Mouse (Mus musculus): ENCODE results near the gene Nacc2.

DNA sequence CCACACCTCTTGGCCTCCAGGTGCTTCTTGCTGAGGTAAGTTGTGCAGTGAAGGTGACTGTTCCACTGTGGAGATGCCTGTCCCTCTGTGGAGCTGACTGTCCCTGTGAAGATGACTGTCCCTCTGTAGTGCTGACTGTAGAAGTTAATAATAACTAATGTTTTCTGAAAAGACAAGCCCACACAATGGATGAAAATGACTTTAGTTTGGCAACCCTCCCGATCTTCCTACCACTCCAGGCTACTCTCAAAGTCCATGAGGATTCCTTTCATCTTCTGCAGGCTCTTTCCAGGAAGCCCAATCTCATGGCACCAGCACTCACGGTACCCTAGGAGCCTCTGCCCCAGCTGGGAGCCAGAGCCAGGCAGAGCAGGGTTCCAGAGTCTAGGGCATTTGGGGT is 47.4 kb upstream of the Nacc2 start:
- TF ChIP-seq POLR2A (IDR thresholded peaks at IDR 0.05; ENCODE audit: low read depth, low read length), result no peak
- no peak for TF ChIP-seq CTCF (conservative IDR thresholded peaks at IDR 0.05; ENCODE audit: insufficient read depth, insufficient read length, low read depth, low read length)
